Mouse (Mus musculus) midbrain, embryonic 14.5 days (tissue): ENCODE data around the gene Gm5108. TPM values are rescaled to one million over a fixed set of nuclear protein-coding genes. Genes with fewer than 3 reads are reported as not detected.

Experiments
- ATAC-seq: fragments of 200-750 bp; cut with Nextera tagmentation; 2 replicates; pipeline ENCODE4 v1.8.0; 2017; ENCODE audit warnings: moderate number of reproducible peaks, moderate library complexity; ENCODE audit not compliant: low FRiP score, low TSS enrichment
- DNase-seq: peaks from one replicate; pipeline ENCODE4 v3.0.0-alpha.2; 2015
- H3K27ac ChIP-seq: fragments of 300-500 bp; sonication (generic); replicated peaks from 2 replicates; pipeline ENCODE4 v1.5.1; 2014; ENCODE audit warnings: mild to moderate bottlenecking, low read depth, low read length, moderate library complexity
- H3K27me3 ChIP-seq: fragments of 300-500 bp; sonication (generic); 2 replicates; pipeline ENCODE4 v1.6.1; 2014; ENCODE audit warnings: low read length, control low read depth, mixed read lengths; ENCODE audit not compliant: control insufficient read depth, insufficient read depth
- H3K36me3 ChIP-seq: fragments of 300-500 bp; sonication (generic); 2 replicates; pipeline ENCODE4 v1.6.1; 2014; ENCODE audit warnings: low read length, control low read depth; ENCODE audit not compliant: control insufficient read depth, insufficient read depth
- H3K4me1 ChIP-seq: fragments of 300-500 bp; sonication (generic); 2 replicates; pipeline ENCODE4 v1.6.1; 2014; ENCODE audit warnings: mild to moderate bottlenecking, antibody characterized with exemption, low read length, control low read depth; ENCODE audit not compliant: control insufficient read depth, insufficient read depth
- H3K4me2 ChIP-seq: fragments of 300-500 bp; sonication (generic); 2 replicates; pipeline ENCODE4 v1.6.1; 2014; ENCODE audit warnings: mild to moderate bottlenecking, low read length, moderate library complexity
- H3K4me3 ChIP-seq: fragments of 300-500 bp; sonication (generic); replicated peaks from 2 replicates; pipeline ENCODE4 v1.5.1; 2014; ENCODE audit warnings: low read depth, low read length
- H3K9ac ChIP-seq: fragments of 300-500 bp; sonication (generic); replicated peaks from 2 replicates; pipeline ENCODE4 v1.6.1; 2014; ENCODE audit warnings: mild to moderate bottlenecking, low read length, moderate library complexity
- H3K9me3 ChIP-seq: fragments of 300-500 bp; sonication (generic); 2 replicates; pipeline ENCODE4 v1.6.1; 2016; ENCODE audit warnings: low read length, control low read depth, mixed read lengths; ENCODE audit not compliant: control insufficient read depth
- WGBS: fragments of 180-500 bp; shearing (Covaris S2); extraction: QIAGEN DNeasy Blood & Tissue Kit; methylation state at CpG from one replicate; pipeline ENCODE4 v1.1.7; 2014; 5-methylcytosine and 5-hydroxymethylcytosine counted together
- polyA plus RNA-seq: library from polyadenylated mRNA; unstranded; fragments of >200 nt; fragmentation: Nextera tagmentation; extraction: Ambion mirVana; gene quantifications from 2 replicates; pipeline ENCODE4 v1.2.1, GENCODE M21; 2014

The Gm5108 gene
- polyA plus RNA-seq, 1 experiment from 2014 or later, result not detected

DNA sequence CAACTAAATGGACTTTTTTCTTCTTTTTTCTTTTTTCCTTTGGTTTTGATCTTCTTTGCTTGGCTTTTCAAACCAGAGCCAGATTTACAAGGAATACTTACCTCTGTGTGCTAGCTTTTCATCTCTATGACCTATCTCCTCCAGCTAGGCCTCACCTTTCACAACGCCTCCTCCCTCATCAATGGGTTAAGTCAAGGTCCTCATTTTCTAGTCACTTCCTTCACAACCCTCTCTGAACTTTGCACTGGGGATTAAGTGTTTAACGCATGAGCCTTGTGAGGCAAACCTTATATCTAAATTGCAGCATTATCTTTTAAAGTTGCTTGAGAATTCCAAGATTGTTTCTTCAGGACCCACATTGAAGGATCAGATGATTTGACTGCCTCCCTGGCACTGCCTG is 63.0 kb downstream of the Gm5108 start:
- Histone ChIP-seq H3K9me3 (no peaks in the 10 kb centered on the region), H3K9ac (no peak overlapping the region), H3K36me3 (no peaks in the 10 kb centered on the region), H3K4me1 (no peaks in the 10 kb centered on the region), H3K27me3 (no peaks in the 10 kb centered on the region), H3K4me2 (no peak overlapping the region), H3K27ac (no peak overlapping the region), H3K4me3 (no peak overlapping the region)
- ATAC-seq (no peak), DNase-seq (no peak)
- WGBS, result 36% methylated on average over 2 of the region's 2 CpGs

DNA sequence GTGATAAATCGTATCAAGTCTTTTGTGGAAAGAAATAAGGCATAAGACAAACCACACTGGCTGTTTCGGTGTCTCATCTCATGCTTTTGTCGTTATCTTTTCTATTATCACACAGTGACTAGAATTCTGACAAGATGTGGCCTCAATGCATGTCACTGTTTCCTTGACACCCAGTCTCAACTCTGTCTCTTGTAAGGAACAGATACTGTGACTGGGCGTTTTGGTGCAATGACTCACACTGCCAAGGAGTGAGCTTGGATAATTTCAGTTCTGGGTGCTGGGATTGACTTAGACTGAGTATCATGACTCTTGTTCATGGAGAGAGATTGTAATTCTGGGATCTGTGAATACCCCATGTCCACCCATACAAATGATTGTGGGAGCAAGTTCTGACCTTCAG is 65.6 kb downstream of the Gm5108 start:
- 88% methylated on average over 4 of the region's 4 CpGs for WGBS
- Histone ChIP-seq H3K4me3 (no peak overlapping the region), H3K27me3 (no peaks in the 10 kb centered on the region), H3K27ac (no peak overlapping the region), H3K36me3 (no peaks in the 10 kb centered on the region), H3K9ac (no peak overlapping the region), H3K4me1 (no peaks in the 10 kb centered on the region), H3K9me3 (no peaks in the 10 kb centered on the region), H3K4me2 (no peak overlapping the region)
- DNase-seq (no peak), ATAC-seq (no peak)

DNA sequence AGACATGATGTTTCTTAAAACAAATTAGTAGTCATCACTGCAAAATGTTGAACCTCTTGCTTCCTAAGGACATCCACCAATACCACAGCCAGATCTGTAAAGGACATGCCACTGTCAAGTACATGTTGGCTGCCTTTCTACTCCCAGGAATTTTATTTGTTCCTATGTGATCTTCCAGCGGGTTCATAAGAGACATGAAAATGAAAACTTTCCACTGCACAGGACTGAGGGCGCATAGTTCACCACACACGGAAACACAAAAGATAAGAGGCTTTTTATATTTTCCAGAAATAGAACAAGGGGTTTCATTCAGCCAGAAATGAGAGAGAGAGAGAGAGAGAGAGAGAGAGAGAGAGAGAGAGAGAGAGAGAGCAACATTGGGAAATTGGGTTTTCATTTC is 70.1 kb downstream of the Gm5108 start:
- H3K36me3 ChIP-seq, result no peaks in the 10 kb centered on the region
- H3K27ac ChIP-seq, result no peak overlapping the region
- 88% methylated on average over 3 of the region's 3 CpGs for WGBS
- no peak for ATAC-seq
- H3K4me1 ChIP-seq, result no peaks in the 10 kb centered on the region
- no peak for DNase-seq
- no peaks in the 10 kb centered on the region for H3K27me3 ChIP-seq
- no peak overlapping the region for H3K4me3 ChIP-seq
- no peak overlapping the region for H3K9ac ChIP-seq
- no peak overlapping the region for H3K4me2 ChIP-seq
- no peaks in the 10 kb centered on the region for H3K9me3 ChIP-seq

DNA sequence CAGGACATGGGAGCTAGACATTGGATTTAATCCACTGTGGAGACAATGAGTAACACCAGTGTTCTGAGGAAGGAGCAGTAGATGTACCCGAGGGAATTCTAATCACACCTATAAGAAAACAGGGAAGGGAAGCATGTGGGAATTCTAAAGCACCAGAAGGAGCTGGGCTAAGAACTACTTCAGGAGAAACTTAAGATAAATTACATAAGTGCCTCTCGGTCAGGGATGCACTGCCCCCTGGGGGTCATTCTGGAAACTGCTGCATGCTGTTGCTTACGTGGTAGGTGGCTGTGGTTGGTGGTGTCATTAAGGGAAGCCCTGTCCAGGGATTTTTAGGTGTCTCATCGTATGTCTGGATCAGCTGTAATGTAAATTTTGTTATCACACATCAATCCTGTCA is 71.1 kb downstream of the Gm5108 start:
- H3K4me3 ChIP-seq, result no peak overlapping the region
- 17% methylated on average over 4 of the region's 4 CpGs for WGBS
- no peak overlapping the region for H3K27ac ChIP-seq
- no peak overlapping the region for H3K9ac ChIP-seq
- H3K27me3 ChIP-seq, result no peaks in the 10 kb centered on the region
- no peak overlapping the region for H3K4me2 ChIP-seq
- H3K9me3 ChIP-seq, result no peaks in the 10 kb centered on the region
- peak; percentile 88 for DNase-seq
- no peak; the same call in 1 of the 2 replicates for ATAC-seq
- no peaks in the 10 kb centered on the region for H3K36me3 ChIP-seq
- no peaks in the 10 kb centered on the region for H3K4me1 ChIP-seq

DNA sequence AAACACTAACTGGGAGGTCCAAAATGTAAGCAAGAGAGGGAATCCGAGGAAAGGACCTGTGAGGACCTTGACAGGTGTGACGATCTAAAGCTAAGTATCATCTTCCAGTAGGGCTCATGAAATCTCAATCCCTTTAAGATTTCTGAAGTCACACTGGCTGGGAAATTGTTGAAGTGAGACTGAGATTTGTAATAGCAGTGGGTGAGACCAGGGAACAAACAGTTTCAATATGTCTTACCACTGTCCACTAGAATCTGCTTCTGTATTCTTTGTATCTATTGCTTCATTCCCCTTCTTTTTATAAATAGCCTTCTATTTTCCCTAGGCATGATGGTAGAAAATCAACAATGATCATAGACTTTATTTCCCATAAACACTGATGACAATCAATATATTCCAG is 79.4 kb downstream of the Gm5108 start:
- Histone ChIP-seq H3K9ac (no peak overlapping the region), H3K27ac (no peak overlapping the region), H3K4me2 (no peak overlapping the region), H3K9me3 (no peaks in the 10 kb centered on the region), H3K4me3 (no peak overlapping the region), H3K36me3 (no peaks in the 10 kb centered on the region), H3K4me1 (no peaks in the 10 kb centered on the region), H3K27me3 (no peaks in the 10 kb centered on the region)
- DNase-seq (no peak), ATAC-seq (no peak)
- WGBS, result 86% methylated on average over 2 of the region's 2 CpGs

Other genes with a start within 250 kb of the Gm5108 start
- gene Atp8a1, start 94.2 kb upstream of the Gm5108 start, polyA plus RNA-seq, result 42.0 and 54.7 TPM in 2 replicates
- gene Gm21905, start 4.8 kb downstream of the Gm5108 start, polyA plus RNA-seq, result not detected in 2 replicates
- not detected in 2 replicates for gene Grxcr1, start 90.2 kb downstream of the Gm5108 start, polyA plus RNA-seq